Mouse (Mus musculus): ENCODE measurements around the gene Xxylt1. TPM values are rescaled to one million over a fixed set of nuclear protein-coding genes. Genes with fewer than 3 reads are reported as not detected.

Gene Xxylt1
- total and polyA plus RNA-seq, 3 experiments, result 10.5 to 13.5 (median 11.5) TPM

- no peaks in the 10 kb centered on the region for H3K79me2 ChIP-seq (replicated peaks; ENCODE audit: control insufficient read depth, insufficient read depth, low read length)
- intact Hi-C loops (cut with DNase I), result no loop called here
- no peak overlapping the region for H3K4me3 ChIP-seq
- H3K27me3 ChIP-seq (ENCODE audit: control insufficient read depth, insufficient read depth, low read length), result no peaks in the 10 kb centered on the region
- H3K9ac ChIP-seq (ENCODE audit: low read depth, low read length), result no peak overlapping the region
- peaks cover 7% of the 10 kb centered on the region for H3K4me1 ChIP-seq (ENCODE audit: control insufficient read depth, insufficient read depth, low read length)
- H3K36me3 ChIP-seq (ENCODE audit: control insufficient read depth, insufficient read depth, low read length), result no peaks in the 10 kb centered on the region
- no peak for TF ChIP-seq EP300 (IDR thresholded peaks at IDR 0.05; ENCODE audit: insufficient read depth, low read depth, low read length)
- 81% methylated on average over 6 of the region's 6 CpGs for WGBS
- no peak for DNase-seq
- no peak overlapping the region for H3K27ac ChIP-seq
These were observed 33.0 kb downstream of the Xxylt1 start for GRCm38 (mm10) chr16:31048194-31048593.

- Histone ChIP-seq H3K36me3 (ENCODE audit: control insufficient read depth, insufficient read depth, low read length) (no peaks in the 10 kb centered on the region), H3K27me3 (ENCODE audit: control insufficient read depth, insufficient read depth, low read length) (no peaks in the 10 kb centered on the region), H3K79me2 (replicated peaks; ENCODE audit: control insufficient read depth, insufficient read depth, low read length) (no peaks in the 10 kb centered on the region), H3K4me3 (no peak overlapping the region), H3K9ac (ENCODE audit: low read depth, low read length) (no peak overlapping the region), H3K27ac (no peak overlapping the region), H3K4me1 (ENCODE audit: control insufficient read depth, insufficient read depth, low read length) (peaks cover 6% of the 10 kb centered on the region)
- TF ChIP-seq EP300 (IDR thresholded peaks at IDR 0.05; ENCODE audit: insufficient read depth, low read depth, low read length), result no peak
- no peak for TF ChIP-seq CTCF (IDR thresholded peaks at IDR 0.05)
- TF ChIP-seq POLR2A (IDR thresholded peaks at IDR 0.05; ENCODE audit: insufficient read depth, low read depth, low read length), result no peak
- intact Hi-C loops (cut with DNase I), result no loop called here
- 86% methylated on average over 10 of the region's 10 CpGs for WGBS
- DNase-seq, result no peak
These were observed 33.9 kb downstream of the Xxylt1 start for GRCm38 (mm10) chr16:31047186-31047898.

- intact Hi-C loops (cut with DNase I), result no loop called here
These were observed 35.0 kb downstream of the Xxylt1 start for GRCm38 (mm10) chr16:31046217-31046659.

GRCm38 (mm10) chr16:31045211-31045610, 36.0 kb downstream of the Xxylt1 start:
- DNase-seq, result no peak
- no peaks in the 10 kb centered on the region for H3K36me3 ChIP-seq (ENCODE audit: control insufficient read depth, insufficient read depth, low read length)
- H3K4me3 ChIP-seq, result no peak overlapping the region
- 80% methylated on average over 5 of the region's 5 CpGs for WGBS
- intact Hi-C loops (cut with DNase I), result no loop called here
- no peak overlapping the region for H3K27ac ChIP-seq
- no peaks in the 10 kb centered on the region for H3K27me3 ChIP-seq (ENCODE audit: control insufficient read depth, insufficient read depth, low read length)
- peaks cover 4% of the 10 kb centered on the region for H3K4me1 ChIP-seq (ENCODE audit: control insufficient read depth, insufficient read depth, low read length)
- no peaks in the 10 kb centered on the region for H3K79me2 ChIP-seq (replicated peaks; ENCODE audit: control insufficient read depth, insufficient read depth, low read length)
- H3K9ac ChIP-seq (ENCODE audit: low read depth, low read length), result no peak overlapping the region
- no peak for TF ChIP-seq EP300 (IDR thresholded peaks at IDR 0.05; ENCODE audit: insufficient read depth, low read depth, low read length)
- TF ChIP-seq CTCF (IDR thresholded peaks at IDR 0.05), result no peak
- no peak for TF ChIP-seq POLR2A (IDR thresholded peaks at IDR 0.05; ENCODE audit: insufficient read depth, low read depth, low read length)

More at GRCm38 (mm10) chr16:31046217-31046659, 35.0 kb downstream of the Xxylt1 start:
- Histone ChIP-seq H3K27me3 (ENCODE audit: control insufficient read depth, insufficient read depth, low read length) (no peaks in the 10 kb centered on the region), H3K4me1 (ENCODE audit: control insufficient read depth, insufficient read depth, low read length) (peaks cover 2% of the 10 kb centered on the region), H3K9ac (ENCODE audit: low read depth, low read length) (peak overlapping the region; percentile 27; the same call in 1 of the 2 replicates), H3K79me2 (replicated peaks; ENCODE audit: control insufficient read depth, insufficient read depth, low read length) (no peaks in the 10 kb centered on the region), H3K4me3 (no peak overlapping the region), H3K27ac (0 out of 2 replicates have a peak overlapping the region, but pooled peaks have one; percentile 15), H3K36me3 (ENCODE audit: control insufficient read depth, insufficient read depth, low read length) (no peaks in the 10 kb centered on the region)
- DNase-seq, result no peak
- TF ChIP-seq POLR2A (IDR thresholded peaks at IDR 0.05; ENCODE audit: insufficient read depth, low read depth, low read length) (no peak), EP300 (IDR thresholded peaks at IDR 0.05; ENCODE audit: insufficient read depth, low read depth, low read length) (no peak), CTCF (IDR thresholded peaks at IDR 0.05) (no peak)
- 50% methylated on average over 14 of the region's 14 CpGs for WGBS

- intact Hi-C loops (cut with DNase I), result no loop called here
These were observed 38.1 kb downstream of the Xxylt1 start for GRCm38 (mm10) chr16:31043136-31043535.

GRCm38 (mm10) chr16:31041566-31041965, 39.7 kb downstream of the Xxylt1 start:
- H3K36me3 ChIP-seq (ENCODE audit: control insufficient read depth, insufficient read depth, low read length), result peaks cover 4% of the 10 kb centered on the region
- no peak overlapping the region for H3K9ac ChIP-seq (ENCODE audit: low read depth, low read length)
- TF ChIP-seq POLR2A (IDR thresholded peaks at IDR 0.05; ENCODE audit: insufficient read depth, low read depth, low read length), result no peak
- H3K4me1 ChIP-seq (ENCODE audit: control insufficient read depth, insufficient read depth, low read length), result peaks cover 5% of the 10 kb centered on the region
- no peaks in the 10 kb centered on the region for H3K27me3 ChIP-seq (ENCODE audit: control insufficient read depth, insufficient read depth, low read length)
- WGBS, result 96% methylated on average over 2 of the region's 2 CpGs
- intact Hi-C loops (cut with DNase I), result no loop called here
- DNase-seq, result no peak
- no peak overlapping the region for H3K4me3 ChIP-seq
- H3K79me2 ChIP-seq (replicated peaks; ENCODE audit: control insufficient read depth, insufficient read depth, low read length), result no peaks in the 10 kb centered on the region
- no peak overlapping the region for H3K27ac ChIP-seq

More at GRCm38 (mm10) chr16:31043136-31043535, 38.1 kb downstream of the Xxylt1 start:
- Histone ChIP-seq H3K79me2 (replicated peaks; ENCODE audit: control insufficient read depth, insufficient read depth, low read length) (no peaks in the 10 kb centered on the region), H3K9ac (ENCODE audit: low read depth, low read length) (no peak overlapping the region), H3K36me3 (ENCODE audit: control insufficient read depth, insufficient read depth, low read length) (peaks cover 4% of the 10 kb centered on the region), H3K4me1 (ENCODE audit: control insufficient read depth, insufficient read depth, low read length) (peaks cover 6% of the 10 kb centered on the region), H3K27me3 (ENCODE audit: control insufficient read depth, insufficient read depth, low read length) (no peaks in the 10 kb centered on the region), H3K4me3 (no peak overlapping the region), H3K27ac (no peak overlapping the region)
- TF ChIP-seq EP300 (IDR thresholded peaks at IDR 0.05; ENCODE audit: insufficient read depth, low read depth, low read length), result no peak
- no peak for TF ChIP-seq CTCF (IDR thresholded peaks at IDR 0.05)
- no peak for TF ChIP-seq POLR2A (IDR thresholded peaks at IDR 0.05; ENCODE audit: insufficient read depth, low read depth, low read length)
- 92% methylated on average over 5 of the region's 5 CpGs for WGBS
- DNase-seq, result no peak

All from heart, adult 2 months (tissue).